Mouse (Mus musculus) neural tube, embryonic 14.5 days (tissue): Measurements from ENCODE around the gene Rbfox2. TPM values are rescaled to one million over a fixed set of nuclear protein-coding genes. Genes with fewer than 3 reads are reported as not detected.

Experiments used
- ATAC-seq: fragments of 200-750 bp; cut with Nextera tagmentation; 2 replicates; pipeline ENCODE4 v1.8.0; 2017; ENCODE audit warnings: low read depth, mild to moderate bottlenecking, moderate TSS enrichment, moderate library complexity
- H3K27ac ChIP-seq: fragments of 300-500 bp; sonication (generic); 2 replicates; pipeline ENCODE4 v1.5.1; 2014; ENCODE audit warnings: low read depth, mild to moderate bottlenecking, control low read depth, low read length, moderate library complexity, mixed read lengths
- H3K27me3 ChIP-seq: fragments of 300-500 bp; sonication (generic); 2 replicates; pipeline ENCODE4 v1.6.1; 2014; ENCODE audit warnings: low read length; ENCODE audit not compliant: control insufficient read depth, insufficient read depth
- H3K36me3 ChIP-seq: fragments of 300-500 bp; sonication (generic); 2 replicates; pipeline ENCODE4 v1.6.1; 2014; ENCODE audit warnings: low read length, mixed read lengths; ENCODE audit not compliant: control insufficient read depth, insufficient read depth
- H3K4me1 ChIP-seq: fragments of 300-500 bp; sonication (generic); 2 replicates; pipeline ENCODE4 v1.6.1; 2014; ENCODE audit warnings: low read length; ENCODE audit not compliant: control insufficient read depth, insufficient read depth
- H3K4me2 ChIP-seq: fragments of 300-500 bp; sonication (generic); 2 replicates; pipeline ENCODE4 v1.6.1; 2014; ENCODE audit warnings: mild to moderate bottlenecking, low read depth, low read length, control low read depth
- H3K4me3 ChIP-seq: fragments of 300-500 bp; sonication (generic); 2 replicates; pipeline ENCODE4 v1.5.1; 2014; ENCODE audit warnings: low read depth, low read length, control low read depth, mixed read lengths
- H3K9ac ChIP-seq: fragments of 300-500 bp; sonication (generic); replicated peaks from 2 replicates; pipeline ENCODE4 v1.6.1; 2014; ENCODE audit warnings: low read depth, mild to moderate bottlenecking, control low read depth, low read length, mixed read lengths
- H3K9me3 ChIP-seq: fragments of 300-500 bp; sonication (generic); 2 replicates; pipeline ENCODE4 v1.6.1; 2016; ENCODE audit warnings: low read length; ENCODE audit not compliant: control insufficient read depth
- WGBS: fragments of 180-500 bp; shearing (Covaris S2); extraction: QIAGEN DNeasy Blood & Tissue Kit; methylation state at CpG from one replicate; pipeline ENCODE4 v1.1.7; 2014; 5-methylcytosine and 5-hydroxymethylcytosine counted together
- polyA plus RNA-seq: library from polyadenylated mRNA; unstranded; fragments of >200 nt; fragmentation: Nextera tagmentation; extraction: Ambion mirVana; gene quantifications from 2 replicates; pipeline ENCODE4 v1.2.1, GENCODE M21; 2014

Gene Rbfox2
- polyA plus RNA-seq, 1 experiment from 2014 or later: 208 TPM

DNA sequence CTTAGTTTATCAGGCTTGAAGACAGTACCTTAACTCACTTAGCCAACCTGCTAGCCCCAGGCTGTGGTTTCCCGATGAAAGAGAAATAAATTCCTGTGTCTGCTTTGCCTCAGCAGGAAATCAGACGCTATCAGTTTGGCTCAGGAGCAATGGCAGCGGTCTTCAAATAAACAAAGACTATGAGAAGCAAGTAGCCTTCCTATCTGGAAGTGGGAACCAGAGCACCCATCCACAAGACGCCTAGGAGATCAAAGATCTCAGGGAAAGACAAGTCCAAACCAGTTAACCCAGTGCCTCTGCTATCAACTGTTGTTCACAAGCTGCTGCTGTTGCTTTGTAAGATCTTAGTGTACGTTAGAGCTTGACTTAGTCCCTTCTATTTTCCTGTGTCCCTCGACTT, 6.9 kb upstream of the Rbfox2 start:
- Histone ChIP-seq H3K27me3 (no peaks in the 10 kb centered on the region), H3K9ac (no peak overlapping the region), H3K36me3 (no peaks in the 10 kb centered on the region), H3K9me3 (no peaks in the 10 kb centered on the region), H3K4me2 (no peak overlapping the region), H3K4me3 (no peak overlapping the region), H3K27ac (no peak overlapping the region), H3K4me1 (no peaks in the 10 kb centered on the region; the same call in 1 of the 2 replicates)
- 31% methylated on average over 6 of the region's 6 CpGs for WGBS
- ATAC-seq: no peak

DNA sequence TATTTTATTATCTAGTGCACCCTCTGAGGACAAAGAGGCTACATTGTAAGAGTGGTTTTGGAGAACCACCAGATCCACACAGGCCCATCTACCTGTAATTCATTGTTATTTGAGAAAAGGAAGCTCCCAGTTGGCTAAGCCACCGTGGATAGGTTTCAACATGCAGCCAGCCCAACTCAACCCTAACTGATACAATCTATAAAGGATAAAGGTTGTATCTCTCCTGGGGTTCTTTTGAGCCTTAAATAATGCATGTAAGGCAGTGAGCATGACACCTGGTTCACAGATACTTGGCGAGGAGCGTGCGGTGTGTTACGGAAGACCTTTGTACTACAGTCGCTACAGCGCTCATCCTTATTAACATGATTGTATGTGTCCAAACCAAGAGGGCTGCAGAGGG, 6.0 kb upstream of the Rbfox2 start:
- Histone ChIP-seq H3K36me3 (no peaks in the 10 kb centered on the region), H3K9me3 (no peaks in the 10 kb centered on the region), H3K27me3 (no peaks in the 10 kb centered on the region), H3K27ac (no peak overlapping the region), H3K9ac (no peak overlapping the region), H3K4me3 (no peak overlapping the region), H3K4me2 (no peak overlapping the region), H3K4me1 (no peaks in the 10 kb centered on the region; the same call in 1 of the 2 replicates)
- no peak for ATAC-seq
- WGBS: 90% methylated on average over 7 of the region's 7 CpGs

DNA sequence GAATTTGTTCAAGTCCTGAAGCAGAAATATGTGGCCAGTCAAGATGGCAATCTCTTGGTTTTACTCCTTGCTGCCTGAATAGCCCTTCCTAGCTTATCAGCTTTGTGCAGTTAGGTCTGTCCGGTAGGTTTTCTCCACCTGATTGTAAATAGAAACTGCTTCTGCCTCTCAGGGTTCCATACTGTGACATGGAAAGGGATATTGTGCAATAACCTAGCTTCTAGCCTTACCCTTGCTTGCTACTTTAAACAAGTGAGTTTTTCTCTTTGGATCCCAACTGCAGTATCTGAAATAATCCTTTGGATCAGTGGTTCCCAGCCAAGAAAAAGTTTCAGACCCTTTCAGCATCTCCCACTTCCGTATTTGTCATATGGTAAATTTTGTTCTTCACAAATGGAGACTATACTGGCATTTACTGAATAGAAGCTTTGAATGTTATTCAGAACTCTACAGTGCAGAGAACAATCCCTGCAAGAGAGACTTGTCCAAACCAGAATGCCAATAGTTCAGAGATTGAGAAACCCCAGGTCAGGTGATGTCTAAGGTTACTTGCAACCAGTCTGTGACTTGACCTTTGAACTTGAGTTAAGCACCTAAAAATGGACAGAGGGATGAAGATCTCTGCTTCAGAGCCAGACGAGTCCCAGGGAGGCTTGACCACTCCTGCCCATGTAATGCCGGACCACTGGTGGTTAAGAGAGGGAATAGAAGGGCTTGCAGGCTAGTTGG, 1.1 kb upstream of the Rbfox2 start:
- Histone ChIP-seq H3K4me2 (no peak overlapping the region), H3K27me3 (no peaks in the 10 kb centered on the region; the same call in 1 of the 2 replicates), H3K4me3 (no peak overlapping the region), H3K27ac (no peak overlapping the region), H3K9ac (no peak overlapping the region; the same call in 1 of the 2 replicates), H3K9me3 (no peaks in the 10 kb centered on the region), H3K4me1 (peaks cover 23% of the 10 kb centered on the region), H3K36me3 (no peaks in the 10 kb centered on the region)
- WGBS: 86% methylated on average over 4 of the region's 4 CpGs
- ATAC-seq: no peak

DNA sequence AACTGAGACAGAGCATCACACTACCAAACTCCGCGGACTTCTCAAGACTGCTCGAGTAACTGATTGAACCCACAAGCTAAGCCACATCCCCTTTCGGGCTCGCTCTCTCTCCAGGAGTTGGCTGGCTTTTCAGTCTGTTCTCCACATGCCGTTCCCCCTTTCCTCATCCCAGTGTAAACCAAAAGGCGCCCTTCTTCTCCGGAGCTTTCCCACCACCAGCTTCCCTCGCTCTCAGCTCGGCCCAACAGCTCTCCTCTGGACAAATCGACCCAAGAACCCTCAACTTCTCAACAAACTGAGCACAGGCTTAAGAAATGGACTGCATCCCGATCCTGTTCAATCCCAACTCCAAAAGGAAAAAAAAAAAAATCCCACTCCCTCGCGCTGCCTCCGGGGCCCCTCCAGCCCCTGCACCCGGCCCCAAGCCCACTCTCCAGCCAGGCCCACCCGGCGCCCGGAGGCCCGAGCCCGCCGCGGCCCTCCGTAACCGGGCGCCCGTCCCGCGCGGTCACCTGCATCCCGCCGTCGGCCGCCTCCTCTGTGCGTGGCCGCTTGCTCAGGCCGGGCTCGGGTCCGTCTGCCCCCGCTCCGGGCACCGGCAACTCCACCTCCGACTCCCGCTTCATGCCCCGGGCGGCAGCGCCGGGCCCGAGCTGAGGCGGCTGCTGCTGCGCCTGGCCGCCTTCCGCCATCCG, 805 bp downstream of the Rbfox2 start:
- Histone ChIP-seq H3K36me3 (no peaks in the 10 kb centered on the region), H3K9me3 (no peaks in the 10 kb centered on the region), H3K27ac (peak overlapping the region; percentile 98), H3K4me2 (peak overlapping the region; percentile 52), H3K4me1 (peaks cover 23% of the 10 kb centered on the region), H3K27me3 (no peaks in the 10 kb centered on the region; the same call in 1 of the 2 replicates), H3K4me3 (peak overlapping the region; percentile 89), H3K9ac (peak overlapping the region; percentile 87)
- peak; percentile 36 for ATAC-seq
- WGBS: under 1% methylated on average over 51 of the region's 54 CpGs

DNA sequence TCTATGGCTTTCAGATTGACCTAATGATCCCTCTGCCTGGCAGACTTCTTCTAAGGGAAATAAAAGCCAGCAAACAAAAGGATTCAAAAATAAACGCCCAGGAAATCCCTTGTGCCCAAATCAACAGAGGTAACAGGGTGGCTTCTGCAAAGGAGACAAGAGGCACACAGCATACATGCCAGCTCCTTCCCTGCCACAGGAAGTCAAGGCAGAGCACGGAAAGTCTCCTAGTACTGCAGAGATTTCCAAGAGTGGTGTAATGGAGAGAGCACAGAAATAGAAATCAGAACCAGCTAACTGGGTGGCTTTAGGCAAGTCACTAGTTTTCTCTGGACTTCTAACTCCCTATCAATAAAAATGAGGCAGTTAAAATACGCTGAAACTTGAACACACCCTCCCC, 1.8 kb downstream of the Rbfox2 start:
- Histone ChIP-seq H3K9ac (peak overlapping the region; percentile 87; the same call in 1 of the 2 replicates), H3K4me3 (peak overlapping the region; percentile 89), H3K9me3 (no peaks in the 10 kb centered on the region), H3K36me3 (no peaks in the 10 kb centered on the region), H3K27me3 (no peaks in the 10 kb centered on the region; the same call in 1 of the 2 replicates), H3K4me2 (peak overlapping the region; percentile 52), H3K27ac (no peak overlapping the region), H3K4me1 (peaks cover 23% of the 10 kb centered on the region)
- ATAC-seq: no peak
- 7% methylated on average over 3 of the region's 3 CpGs for WGBS

DNA sequence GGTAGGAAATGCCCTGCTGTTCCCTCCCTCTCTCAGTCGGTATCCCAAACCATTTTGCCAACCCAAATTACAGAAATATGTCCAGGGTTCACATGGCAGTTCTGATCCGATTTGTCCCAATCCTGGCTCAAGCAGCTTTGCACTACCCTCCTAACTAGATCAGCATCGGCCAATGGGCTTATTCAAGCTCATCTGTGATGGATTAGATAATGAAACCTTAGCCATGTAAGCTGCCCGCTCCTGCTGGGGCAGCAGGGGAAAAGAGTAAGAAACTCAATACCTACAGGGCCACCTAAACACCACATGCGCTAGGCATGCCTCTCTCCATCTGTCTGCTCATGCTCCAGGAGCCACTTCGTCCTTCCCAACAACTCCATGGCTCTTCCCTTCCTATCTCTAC, 5.7 kb downstream of the Rbfox2 start:
- H3K27ac ChIP-seq: no peak overlapping the region
- no peak overlapping the region for H3K9ac ChIP-seq
- peaks cover 19% of the 10 kb centered on the region for H3K4me1 ChIP-seq
- H3K27me3 ChIP-seq: no peaks in the 10 kb centered on the region; the same call in 1 of the 2 replicates
- H3K4me2 ChIP-seq: no peak overlapping the region
- WGBS: 79% methylated on average over 6 of the region's 6 CpGs
- no peak for ATAC-seq
- no peaks in the 10 kb centered on the region for H3K9me3 ChIP-seq
- no peak overlapping the region for H3K4me3 ChIP-seq
- H3K36me3 ChIP-seq: no peaks in the 10 kb centered on the region

DNA sequence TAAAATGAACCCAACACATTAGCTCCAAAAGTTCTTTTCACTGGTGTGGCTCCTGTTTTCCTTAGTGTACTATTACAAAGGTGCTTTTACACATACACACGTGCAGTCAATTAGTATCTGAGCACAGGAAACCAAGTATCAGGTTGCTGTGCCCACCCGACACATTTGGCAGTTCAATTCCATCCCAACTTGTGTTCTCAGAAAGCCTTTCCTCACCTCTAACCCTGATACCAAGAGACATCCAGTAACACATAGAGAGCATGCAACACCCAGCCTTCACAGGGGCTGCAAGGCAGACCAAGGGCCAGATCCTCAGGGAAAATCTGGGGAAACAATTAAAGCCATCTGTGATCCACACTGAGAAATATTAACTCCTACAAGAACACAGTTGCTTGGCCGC, 8.2 kb downstream of the Rbfox2 start:
- no peak for ATAC-seq
- 76% methylated on average over 3 of the region's 3 CpGs for WGBS
- Histone ChIP-seq H3K27me3 (no peaks in the 10 kb centered on the region), H3K36me3 (no peaks in the 10 kb centered on the region), H3K4me1 (peaks cover 1% of the 10 kb centered on the region; the same call in 1 of the 2 replicates), H3K9ac (no peak overlapping the region), H3K4me2 (no peak overlapping the region), H3K4me3 (no peak overlapping the region), H3K9me3 (no peaks in the 10 kb centered on the region), H3K27ac (no peak overlapping the region)

DNA sequence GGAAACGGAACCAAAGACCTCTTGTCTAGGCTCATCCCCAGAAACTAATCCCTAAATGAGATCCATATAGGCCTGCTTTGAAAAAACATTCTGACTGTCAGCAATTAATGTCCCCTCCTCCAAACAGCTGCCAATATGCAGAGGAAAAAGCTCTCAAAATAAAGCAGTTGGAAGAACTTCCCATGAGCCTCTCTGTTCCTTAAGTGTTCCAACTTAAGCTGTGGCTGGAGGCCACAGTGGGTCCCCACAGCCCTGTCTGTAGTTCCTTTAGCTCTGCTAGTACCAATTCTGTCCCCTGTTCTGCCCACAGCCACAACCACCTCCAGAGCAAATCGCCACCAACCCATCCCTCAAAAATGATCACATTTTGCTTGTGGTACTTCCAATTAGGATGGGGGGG, 10.2 kb downstream of the Rbfox2 start:
- no peaks in the 10 kb centered on the region for H3K27me3 ChIP-seq

DNA sequence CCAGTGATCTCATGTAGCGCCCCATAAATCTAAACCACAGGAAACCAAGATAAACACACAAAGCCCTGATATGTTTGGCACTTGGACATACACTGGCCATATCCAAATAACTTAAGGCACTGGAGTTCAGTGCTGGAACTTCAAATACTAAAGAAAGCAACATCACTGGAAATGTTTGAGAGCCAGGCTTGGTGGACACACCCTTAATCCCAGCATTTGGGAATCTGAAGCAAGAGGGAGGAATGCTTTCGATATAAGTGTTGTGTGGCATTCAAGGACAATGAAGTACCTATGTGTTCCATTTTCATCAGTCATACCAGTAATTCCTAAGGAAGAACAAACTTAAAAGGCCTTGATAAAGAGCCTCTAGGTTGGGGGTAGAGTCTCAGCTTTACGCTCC, 13.3 kb downstream of the Rbfox2 start:
- no peak overlapping the region for H3K9ac ChIP-seq
- no peaks in the 10 kb centered on the region for H3K9me3 ChIP-seq
- no peak overlapping the region for H3K27ac ChIP-seq
- no peak for ATAC-seq
- H3K4me2 ChIP-seq: no peak overlapping the region
- no peaks in the 10 kb centered on the region for H3K36me3 ChIP-seq
- no peaks in the 10 kb centered on the region for H3K27me3 ChIP-seq
- WGBS: 93% methylated on average over 3 of the region's 3 CpGs
- H3K4me1 ChIP-seq: no peaks in the 10 kb centered on the region; the same call in 1 of the 2 replicates
- H3K4me3 ChIP-seq: no peak overlapping the region

More for the DNA sequence above, 10.2 kb downstream of the Rbfox2 start:
- Histone ChIP-seq H3K27ac (no peak overlapping the region), H3K36me3 (no peaks in the 10 kb centered on the region), H3K4me1 (no peaks in the 10 kb centered on the region; the same call in 1 of the 2 replicates), H3K4me2 (no peak overlapping the region), H3K9me3 (no peaks in the 10 kb centered on the region), H3K4me3 (no peak overlapping the region), H3K9ac (no peak overlapping the region)
- 92% methylated on average over 2 of the region's 2 CpGs for WGBS
- no peak for ATAC-seq
